Mouse (Mus musculus): ENCODE data around the gene Gprin3. TPM values are rescaled to one million over a fixed set of nuclear protein-coding genes. Genes with fewer than 3 reads are reported as not detected.

Gene Gprin3
- polyA plus RNA-seq, 1 experiment from 2014 or later: 6.1 TPM

- H3K27ac ChIP-seq (ENCODE audit: low read length): no peak overlapping the region
- no peak overlapping the region for H3K4me3 ChIP-seq (ENCODE audit: low read length)
- peaks cover 5% of the 10 kb centered on the region; the same call in 1 of the 2 replicates for H3K4me1 ChIP-seq (ENCODE audit: control insufficient read depth, insufficient read depth, low read length)
- no peaks in the 10 kb centered on the region for H3K27me3 ChIP-seq (replicated peaks; ENCODE audit: control insufficient read depth, insufficient read depth, low read length)
- H3K4me2 ChIP-seq (ENCODE audit: low read depth, low read length): no peak overlapping the region
- H3K36me3 ChIP-seq (ENCODE audit: control insufficient read depth, insufficient read depth, low read length): no peaks in the 10 kb centered on the region
- ATAC-seq: no peak
- WGBS: 66% methylated on average over 1 of the region's 1 CpGs
- no peak overlapping the region for H3K9ac ChIP-seq (ENCODE audit: low read depth, low read length)
- H3K9me3 ChIP-seq (ENCODE audit: control insufficient read depth, low read length): no peaks in the 10 kb centered on the region
Measured at GRCm38 (mm10) chr6:59423836-59424235, 2.3 kb downstream of the Gprin3 start.

- no peaks in the 10 kb centered on the region for H3K36me3 ChIP-seq (ENCODE audit: control insufficient read depth, insufficient read depth, low read length)
- no peak overlapping the region for H3K4me2 ChIP-seq (ENCODE audit: low read depth, low read length)
- no peak overlapping the region for H3K27ac ChIP-seq (ENCODE audit: low read length)
- H3K4me3 ChIP-seq (ENCODE audit: low read length): no peak overlapping the region
- 61% methylated on average over 3 of the region's 3 CpGs for WGBS
- H3K9me3 ChIP-seq (ENCODE audit: control insufficient read depth, low read length): no peaks in the 10 kb centered on the region
- no peak for ATAC-seq
- no peaks in the 10 kb centered on the region for H3K27me3 ChIP-seq (replicated peaks; ENCODE audit: control insufficient read depth, insufficient read depth, low read length)
- H3K4me1 ChIP-seq (ENCODE audit: control insufficient read depth, insufficient read depth, low read length): peaks cover 8% of the 10 kb centered on the region; the same call in 1 of the 2 replicates
- no peak overlapping the region for H3K9ac ChIP-seq (ENCODE audit: low read depth, low read length)
Measured at GRCm38 (mm10) chr6:59419264-59419663, 6.8 kb downstream of the Gprin3 start.

DNA sequence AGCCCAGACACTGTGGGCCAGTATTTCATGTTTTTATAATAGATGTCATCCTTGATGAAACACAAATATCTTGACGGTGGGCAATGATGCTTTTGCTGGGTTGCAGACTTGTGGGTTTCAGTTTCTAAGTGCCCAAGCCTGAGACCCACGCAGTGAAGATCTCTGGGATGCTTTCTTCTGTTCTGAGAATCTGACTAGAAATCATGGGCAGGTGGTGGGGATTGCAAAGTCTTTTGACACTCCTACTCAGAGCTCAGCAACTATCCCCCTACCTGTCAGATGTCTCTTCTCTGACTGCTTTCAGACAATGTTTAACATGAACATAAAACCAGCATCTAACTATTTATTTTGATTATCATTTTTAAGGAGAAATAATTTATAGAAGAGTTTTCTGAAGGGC, 7.4 kb downstream of the Gprin3 start:
- ATAC-seq: no peak
- 67% methylated on average over 2 of the region's 2 CpGs for WGBS
- no peak overlapping the region for H3K4me2 ChIP-seq (ENCODE audit: low read depth, low read length)

DNA sequence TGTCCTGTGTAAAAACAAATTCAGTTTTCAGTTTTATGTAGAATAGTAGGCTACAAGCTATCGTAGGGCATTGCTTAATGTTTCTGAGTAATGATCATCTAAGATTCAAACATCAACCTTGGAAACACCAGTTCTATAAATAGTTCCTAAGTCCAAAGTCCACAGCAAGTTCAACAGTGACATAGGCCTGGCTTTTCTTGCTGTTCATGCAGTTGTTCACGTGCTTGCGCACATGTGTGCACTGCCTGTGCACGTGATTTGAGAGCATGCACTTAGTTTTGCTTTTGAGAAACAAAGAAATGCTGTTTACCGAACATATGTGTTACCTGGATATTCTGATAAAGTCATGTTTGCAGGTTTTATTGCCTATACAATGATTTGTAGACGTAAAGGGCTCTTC, 11.3 kb downstream of the Gprin3 start:
- peak overlapping the region; percentile 53; the same call in 1 of the 2 replicates for H3K27ac ChIP-seq (ENCODE audit: low read length)
- peaks cover 21% of the 10 kb centered on the region for H3K4me1 ChIP-seq (ENCODE audit: control insufficient read depth, insufficient read depth, low read length)
- ATAC-seq: peak; percentile 86
- no peaks in the 10 kb centered on the region for H3K36me3 ChIP-seq (ENCODE audit: control insufficient read depth, insufficient read depth, low read length)
- no peaks in the 10 kb centered on the region for H3K27me3 ChIP-seq (replicated peaks; ENCODE audit: control insufficient read depth, insufficient read depth, low read length)
- H3K9me3 ChIP-seq (ENCODE audit: control insufficient read depth, low read length): no peaks in the 10 kb centered on the region
- no peak overlapping the region for H3K4me3 ChIP-seq (ENCODE audit: low read length)
- 66% methylated on average over 6 of the region's 6 CpGs for WGBS
- no peak overlapping the region for H3K9ac ChIP-seq (ENCODE audit: low read depth, low read length)
- H3K4me2 ChIP-seq (ENCODE audit: low read depth, low read length): no peak overlapping the region

More for the DNA sequence above, 7.4 kb downstream of the Gprin3 start:
- H3K9me3 ChIP-seq (ENCODE audit: control insufficient read depth, low read length): no peaks in the 10 kb centered on the region
- H3K4me3 ChIP-seq (ENCODE audit: low read length): no peak overlapping the region
- no peak overlapping the region for H3K9ac ChIP-seq (ENCODE audit: low read depth, low read length)
- H3K27ac ChIP-seq (ENCODE audit: low read length): no peak overlapping the region
- H3K36me3 ChIP-seq (ENCODE audit: control insufficient read depth, insufficient read depth, low read length): no peaks in the 10 kb centered on the region
- peaks cover 11% of the 10 kb centered on the region; the same call in 1 of the 2 replicates for H3K4me1 ChIP-seq (ENCODE audit: control insufficient read depth, insufficient read depth, low read length)
- no peaks in the 10 kb centered on the region for H3K27me3 ChIP-seq (replicated peaks; ENCODE audit: control insufficient read depth, insufficient read depth, low read length)

DNA sequence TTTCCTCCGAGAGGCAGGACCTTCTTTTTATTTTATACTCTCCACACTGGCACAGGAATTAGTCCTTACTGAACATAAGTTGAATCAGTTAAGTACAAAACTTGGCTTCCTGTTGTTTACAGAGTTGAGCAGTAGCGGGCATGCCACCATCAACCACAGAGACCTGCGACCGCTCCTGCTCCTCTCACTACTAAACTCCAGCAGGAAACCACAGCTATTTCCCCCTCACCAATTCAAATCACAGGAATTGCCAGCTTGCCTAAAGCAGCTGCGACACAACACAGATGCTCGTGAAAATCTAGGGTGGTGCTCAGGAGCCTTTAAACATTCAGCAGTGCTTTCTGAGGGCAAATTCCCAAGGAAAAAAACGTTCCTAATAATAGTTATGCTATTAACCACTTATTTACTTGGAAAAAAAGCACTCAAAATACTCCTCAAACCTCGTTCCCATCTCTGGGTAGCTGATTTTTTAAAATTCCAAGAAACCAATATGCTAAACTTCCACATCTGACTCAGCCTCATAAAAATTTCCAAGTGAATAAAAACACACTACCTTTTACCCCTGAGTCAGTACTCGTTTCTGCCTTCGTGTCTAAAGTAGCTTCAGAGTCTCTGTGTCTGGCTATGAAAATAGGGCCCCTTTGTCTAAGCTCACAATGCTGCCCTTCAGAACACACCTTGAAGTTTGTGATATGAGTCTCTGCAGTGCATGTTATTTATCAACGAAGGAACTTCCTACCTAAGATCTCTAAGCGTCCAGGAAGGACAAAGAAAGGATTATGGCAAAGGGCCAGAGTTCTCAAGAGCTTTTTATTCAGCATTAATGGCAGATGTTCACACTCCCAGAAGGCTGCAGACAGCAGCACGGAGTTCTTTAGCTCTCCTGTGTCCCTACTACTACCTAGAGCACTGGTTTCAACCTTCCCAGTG, 13.4 kb downstream of the Gprin3 start:
- Histone ChIP-seq H3K27ac (ENCODE audit: low read length) (peak overlapping the region; percentile 90), H3K9ac (ENCODE audit: low read depth, low read length) (0 out of 2 replicates have a peak overlapping the region, but pooled peaks have one; percentile 40), H3K4me3 (ENCODE audit: low read length) (no peak overlapping the region), H3K36me3 (ENCODE audit: control insufficient read depth, insufficient read depth, low read length) (no peaks in the 10 kb centered on the region), H3K27me3 (replicated peaks; ENCODE audit: control insufficient read depth, insufficient read depth, low read length) (no peaks in the 10 kb centered on the region), H3K4me2 (ENCODE audit: low read depth, low read length) (peak overlapping the region; percentile 33), H3K9me3 (ENCODE audit: control insufficient read depth, low read length) (no peaks in the 10 kb centered on the region), H3K4me1 (ENCODE audit: control insufficient read depth, insufficient read depth, low read length) (peaks cover 20% of the 10 kb centered on the region)
- WGBS: 25% methylated on average over 13 of the region's 13 CpGs
- peak; percentile 85 for ATAC-seq

GRCm38 (mm10) chr6:59409001-59409700, 16.9 kb downstream of the Gprin3 start:
- Histone ChIP-seq H3K27me3 (replicated peaks; ENCODE audit: control insufficient read depth, insufficient read depth, low read length) (no peaks in the 10 kb centered on the region), H3K9ac (ENCODE audit: low read depth, low read length) (no peak overlapping the region), H3K4me1 (ENCODE audit: control insufficient read depth, insufficient read depth, low read length) (peaks cover 12% of the 10 kb centered on the region), H3K36me3 (ENCODE audit: control insufficient read depth, insufficient read depth, low read length) (no peaks in the 10 kb centered on the region), H3K27ac (ENCODE audit: low read length) (no peak overlapping the region), H3K9me3 (ENCODE audit: control insufficient read depth, low read length) (no peaks in the 10 kb centered on the region), H3K4me2 (ENCODE audit: low read depth, low read length) (no peak overlapping the region), H3K4me3 (ENCODE audit: low read length) (no peak overlapping the region)
- WGBS: 54% methylated on average over 3 of the region's 3 CpGs
- no peak for ATAC-seq

DNA sequence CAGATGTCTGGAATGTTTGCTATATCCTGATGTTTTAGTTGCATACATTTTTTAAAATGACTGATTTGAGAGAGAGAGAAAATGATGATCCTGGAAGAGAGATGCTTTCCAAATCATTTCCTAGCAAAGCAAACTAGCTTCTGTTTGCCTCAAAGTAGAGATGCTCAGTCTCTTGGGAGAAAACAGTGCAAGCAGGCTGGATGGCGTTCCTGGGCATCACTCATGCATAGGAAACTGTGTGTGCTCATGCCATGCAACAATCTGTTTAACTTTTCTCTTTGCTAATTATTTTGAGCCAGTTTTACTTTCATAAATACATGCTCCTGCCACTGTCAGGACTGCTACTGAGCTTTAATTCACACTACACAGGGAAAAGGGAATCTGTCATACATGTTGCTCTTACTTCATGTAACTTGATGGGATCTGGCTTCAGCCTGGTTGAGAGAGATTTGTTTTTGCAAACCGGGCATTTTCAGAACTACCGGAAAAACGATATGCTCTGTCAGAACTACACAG, 18.6 kb downstream of the Gprin3 start:
- peaks cover 3% of the 10 kb centered on the region; the same call in 1 of the 2 replicates for H3K4me1 ChIP-seq (ENCODE audit: control insufficient read depth, insufficient read depth, low read length)
- H3K9ac ChIP-seq (ENCODE audit: low read depth, low read length): no peak overlapping the region
- no peaks in the 10 kb centered on the region for H3K9me3 ChIP-seq (ENCODE audit: control insufficient read depth, low read length)
- H3K4me3 ChIP-seq (ENCODE audit: low read length): no peak overlapping the region
- H3K27me3 ChIP-seq (replicated peaks; ENCODE audit: control insufficient read depth, insufficient read depth, low read length): no peaks in the 10 kb centered on the region
- no peak for ATAC-seq
- no peak overlapping the region for H3K27ac ChIP-seq (ENCODE audit: low read length)
- H3K4me2 ChIP-seq (ENCODE audit: low read depth, low read length): no peak overlapping the region
- WGBS: 78% methylated on average over 4 of the region's 4 CpGs
- H3K36me3 ChIP-seq (ENCODE audit: control insufficient read depth, insufficient read depth, low read length): no peaks in the 10 kb centered on the region

GRCm38 (mm10) chr6:59390208-59390607, 35.9 kb downstream of the Gprin3 start:
- H3K4me1 ChIP-seq (ENCODE audit: control insufficient read depth, insufficient read depth, low read length): no peaks in the 10 kb centered on the region
- no peaks in the 10 kb centered on the region for H3K27me3 ChIP-seq (replicated peaks; ENCODE audit: control insufficient read depth, insufficient read depth, low read length)
- no peak overlapping the region for H3K4me2 ChIP-seq (ENCODE audit: low read depth, low read length)
- no peaks in the 10 kb centered on the region for H3K36me3 ChIP-seq (ENCODE audit: control insufficient read depth, insufficient read depth, low read length)
- H3K27ac ChIP-seq (ENCODE audit: low read length): no peak overlapping the region
- H3K4me3 ChIP-seq (ENCODE audit: low read length): no peak overlapping the region
- no peak overlapping the region for H3K9ac ChIP-seq (ENCODE audit: low read depth, low read length)
- H3K9me3 ChIP-seq (ENCODE audit: control insufficient read depth, low read length): no peaks in the 10 kb centered on the region
- WGBS: 73% methylated on average over 3 of the region's 3 CpGs
- ATAC-seq: peak; percentile 89

DNA sequence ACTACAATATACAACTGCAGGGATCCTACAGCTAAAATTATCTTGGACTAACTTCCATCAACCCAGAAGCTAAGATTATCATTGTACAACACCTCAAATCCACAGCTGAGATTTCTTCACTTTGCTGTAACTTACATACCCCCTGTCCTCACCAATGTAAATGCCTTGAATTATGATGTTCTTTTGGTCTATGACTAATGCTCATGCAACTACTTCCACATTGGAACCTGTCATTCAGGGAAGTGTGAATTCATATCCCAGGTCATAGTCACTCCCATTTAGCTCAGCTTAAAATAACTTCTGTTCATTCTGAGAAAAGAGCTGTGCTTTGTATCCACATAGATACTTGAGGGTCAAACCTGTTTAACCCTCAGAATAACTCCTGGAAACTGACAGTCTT, 60.8 kb downstream of the Gprin3 start:
- Histone ChIP-seq H3K27me3 (replicated peaks; ENCODE audit: control insufficient read depth, insufficient read depth, low read length) (no peaks in the 10 kb centered on the region), H3K4me1 (ENCODE audit: control insufficient read depth, insufficient read depth, low read length) (no peaks in the 10 kb centered on the region), H3K9me3 (ENCODE audit: control insufficient read depth, low read length) (no peaks in the 10 kb centered on the region), H3K27ac (ENCODE audit: low read length) (no peak overlapping the region), H3K4me3 (ENCODE audit: low read length) (no peak overlapping the region), H3K4me2 (ENCODE audit: low read depth, low read length) (no peak overlapping the region), H3K36me3 (ENCODE audit: control insufficient read depth, insufficient read depth, low read length) (no peaks in the 10 kb centered on the region), H3K9ac (ENCODE audit: low read depth, low read length) (no peak overlapping the region)
- no peak for ATAC-seq
